Mouse (Mus musculus) c-Kit-positive CD71-positive TER-119-negative erythroid progenitor cells, embryonic 14.5 days (primary cell): ENCODE results near the gene Gm44805.
"Not testable (repeated sequence)": the region's sequence is repeated elsewhere in the genome, so short reads cannot be mapped to it uniquely, and the experiment has no call there.

ENCODE experiments used
- DNase-seq: peaks from one replicate; pipeline ENCODE4 v3.0.0-alpha.2; 2013; ENCODE audit warnings: low read depth

Gm44805 gene

GRCm38 (mm10) chr7:19698907-19699826 is 17.9 kb upstream of the Gm44805 start, which contains the start of gene Apoe:
TSS of gene Apoe (minus strand) at chr7:19699188.
- DNase-seq, result no peak

GRCm38 (mm10) chr7:19697949-19698906 is 17.0 kb upstream of the Gm44805 start:
- no peak for DNase-seq

- DNase-seq, result no peak
Observed at GRCm38 (mm10) chr7:19696336-19696873, 15.2 kb upstream of the Gm44805 start.

- DNase-seq, result no peak
Observed at GRCm38 (mm10) chr7:19695881-19696280, 14.7 kb upstream of the Gm44805 start.

GRCm38 (mm10) chr7:19695213-19695594 is 14.0 kb upstream of the Gm44805 start:
- no peak for DNase-seq

GRCm38 (mm10) chr7:19694336-19695212 is 13.4 kb upstream of the Gm44805 start:
- no peak for DNase-seq

- no peak for DNase-seq
Observed at GRCm38 (mm10) chr7:19693421-19693820, 12.2 kb upstream of the Gm44805 start.

- no peak for DNase-seq
Observed at GRCm38 (mm10) chr7:19691873-19692865, 10.9 kb upstream of the Gm44805 start, which contains the start of gene Apoc1. TSS of gene Apoc1 (minus strand) at chr7:19692660.

- DNase-seq, result no peak
Observed at GRCm38 (mm10) chr7:19691434-19691833, 10.2 kb upstream of the Gm44805 start.

GRCm38 (mm10) chr7:19690845-19691244 is 9.6 kb upstream of the Gm44805 start:
- no peak for DNase-seq

- no peak for DNase-seq
Observed at GRCm38 (mm10) chr7:19688611-19689010, 7.4 kb upstream of the Gm44805 start.

- DNase-seq, result no peak
Observed at GRCm38 (mm10) chr7:19688101-19688500, 6.9 kb upstream of the Gm44805 start.

- not testable (repeated sequence) for DNase-seq
Observed at GRCm38 (mm10) chr7:19686927-19687583, 5.8 kb upstream of the Gm44805 start.

GRCm38 (mm10) chr7:19686521-19686920 is 5.3 kb upstream of the Gm44805 start:
- no peak for DNase-seq

- DNase-seq, result no peak
Observed at GRCm38 (mm10) chr7:19685374-19685773, 4.2 kb upstream of the Gm44805 start.

GRCm38 (mm10) chr7:19683771-19684201 is 2.6 kb upstream of the Gm44805 start:
- DNase-seq, result no peak

GRCm38 (mm10) chr7:19682979-19683378 is 1.8 kb upstream of the Gm44805 start:
- DNase-seq, result no peak

GRCm38 (mm10) chr7:19680702-19681101 is 521 bp downstream of the Gm44805 start:
- no peak for DNase-seq

- no peak for DNase-seq
Observed at GRCm38 (mm10) chr7:19678901-19679300, 2.3 kb downstream of the Gm44805 start.
